Mouse (Mus musculus): ENCODE data around the gene Arhgap35. TPM values are rescaled to one million over a fixed set of nuclear protein-coding genes. Genes with fewer than 3 reads are reported as not detected.
"Not testable (repeated sequence)": the region's sequence is repeated elsewhere in the genome, so short reads cannot be mapped to it uniquely, and the experiment has no call there.

Gene Arhgap35
- polyA plus RNA-seq (2011; ENCODE audit: insufficient read depth, insufficient read length, low replicate concordance, missing spikeins), result 2.6 and 3.0 TPM in 2 replicates

DNA sequence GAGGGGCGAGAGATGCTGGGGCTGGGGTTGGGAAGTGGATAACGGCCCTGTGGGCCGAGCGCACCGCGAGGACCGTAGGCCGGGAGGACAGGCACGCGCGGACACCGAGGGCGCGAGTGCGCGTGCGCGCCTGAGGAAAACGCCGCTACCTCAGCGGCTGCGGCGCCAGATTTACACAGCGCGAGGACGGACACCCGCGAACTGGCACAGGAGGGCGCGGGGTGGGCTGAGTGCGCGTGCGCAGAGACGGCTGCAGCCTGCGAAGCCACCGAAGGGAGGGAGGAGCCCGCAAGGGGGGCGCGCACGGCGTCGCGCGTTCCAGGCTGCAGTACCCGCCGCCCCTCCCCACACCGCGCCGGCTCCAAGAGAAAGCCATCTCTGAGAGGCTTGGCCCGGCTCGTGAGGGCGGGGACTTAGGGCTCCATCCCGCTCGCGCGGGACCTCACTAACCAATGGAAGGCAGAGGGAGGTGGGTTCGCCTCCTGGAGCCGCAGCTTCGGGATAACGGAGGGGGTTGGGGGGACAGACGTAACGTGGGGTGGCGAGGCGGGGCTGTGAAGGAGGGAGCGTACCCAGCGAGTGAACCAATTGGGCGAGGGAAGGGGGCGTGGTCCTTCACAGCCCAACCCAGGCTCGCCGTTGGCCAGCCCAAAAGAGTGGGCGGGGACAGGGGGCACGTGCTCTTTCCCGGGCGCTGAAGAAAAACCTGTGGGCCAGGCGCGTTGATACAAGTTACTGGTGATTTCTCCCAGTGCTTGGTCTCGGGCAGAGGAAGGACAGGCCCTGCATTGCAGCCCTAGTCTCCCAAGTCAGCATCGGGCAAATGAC is at the start of gene Arhgap35:
TSS of gene Arhgap35 (minus strand) at position 106 of the 828 bp plus-strand sequence.
- WGBS, result under 1% methylated on average over 78 of the region's 78 CpGs
- Histone ChIP-seq H3K4me1 (ENCODE audit: control insufficient read depth, insufficient read depth, low read length) (no peaks in the 10 kb centered on the region; the same call in 1 of the 2 replicates), H3K27ac (ENCODE audit: control insufficient read depth, insufficient read depth, low read depth, low read length, poor library complexity) (peak within 1 kb of the TSS; percentile 98), H3K4me3 (replicated peaks; ENCODE audit: control insufficient read depth, low read depth, low read length) (peak within 1 kb of the TSS; percentile 94)
- TF ChIP-seq CTCF (IDR thresholded peaks at IDR 0.05; ENCODE audit: control insufficient read depth, insufficient read depth, low read length), result peak; percentile 7; the same call in 1 of the 2 replicates
- peak; percentile 70; the same call in 1 of the 2 replicates for TF ChIP-seq POLR2A (IDR thresholded peaks at IDR 0.05; ENCODE audit: borderline replicate concordance, control insufficient read depth, low read depth, low read length)

DNA sequence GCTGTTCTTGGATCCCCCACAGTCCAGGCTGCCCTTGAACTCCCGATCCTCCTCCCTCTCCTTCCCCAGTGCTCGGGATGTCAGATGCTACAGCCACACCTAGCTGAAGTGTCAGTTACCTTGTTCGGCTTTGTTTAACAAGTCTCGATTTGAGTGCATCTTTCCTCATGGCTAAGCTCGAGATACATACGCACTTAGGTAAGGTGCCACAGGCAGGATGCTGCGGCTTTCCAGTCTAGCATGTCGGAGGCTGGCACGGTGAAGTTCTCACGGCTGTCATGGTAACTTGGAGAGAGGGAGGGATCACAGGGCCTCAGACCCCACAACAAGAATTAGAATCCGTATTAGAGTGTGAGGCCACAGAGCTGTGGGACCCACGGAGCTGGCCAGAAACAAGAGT is 29.5 kb upstream of the Arhgap35 start:
- Histone ChIP-seq H3K27ac (ENCODE audit: control insufficient read depth, insufficient read depth, low read depth, low read length, poor library complexity) (no peak overlapping the region), H3K4me3 (replicated peaks; ENCODE audit: control insufficient read depth, low read depth, low read length) (no peak overlapping the region), H3K4me1 (ENCODE audit: control insufficient read depth, insufficient read depth, low read length) (no peaks in the 10 kb centered on the region)
- WGBS, result 88% methylated on average over 12 of the region's 12 CpGs
- TF ChIP-seq CTCF (IDR thresholded peaks at IDR 0.05; ENCODE audit: control insufficient read depth, insufficient read depth, low read length) (no peak), POLR2A (IDR thresholded peaks at IDR 0.05; ENCODE audit: borderline replicate concordance, control insufficient read depth, low read depth, low read length) (no peak)

DNA sequence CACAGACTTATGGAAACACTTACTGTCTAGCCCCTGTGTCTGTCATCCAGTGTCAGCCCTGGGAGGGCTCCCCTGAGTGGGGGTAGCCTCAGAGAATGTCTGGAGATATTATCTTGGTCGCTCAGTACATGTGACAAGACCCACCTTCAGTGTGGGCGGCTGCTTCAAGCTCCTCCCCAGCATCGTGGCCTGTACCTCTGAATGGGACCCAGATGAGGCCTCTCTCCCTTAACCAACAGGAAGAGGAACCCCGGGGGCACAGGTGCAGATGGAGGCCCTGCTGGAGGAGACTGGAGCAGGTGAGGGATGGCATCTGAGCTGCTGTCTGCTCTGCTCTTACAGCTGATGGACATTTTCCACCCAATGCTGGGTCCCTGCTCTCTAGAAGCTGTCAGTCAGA is 28.3 kb upstream of the Arhgap35 start:
- WGBS, result 13% methylated on average over 4 of the region's 4 CpGs
- H3K4me1 ChIP-seq (ENCODE audit: control insufficient read depth, insufficient read depth, low read length); H3K27ac ChIP-seq (ENCODE audit: control insufficient read depth, insufficient read depth, low read depth, low read length, poor library complexity); H3K4me3 ChIP-seq (replicated peaks; ENCODE audit: control insufficient read depth, low read depth, low read length): not testable (repeated sequence)

DNA sequence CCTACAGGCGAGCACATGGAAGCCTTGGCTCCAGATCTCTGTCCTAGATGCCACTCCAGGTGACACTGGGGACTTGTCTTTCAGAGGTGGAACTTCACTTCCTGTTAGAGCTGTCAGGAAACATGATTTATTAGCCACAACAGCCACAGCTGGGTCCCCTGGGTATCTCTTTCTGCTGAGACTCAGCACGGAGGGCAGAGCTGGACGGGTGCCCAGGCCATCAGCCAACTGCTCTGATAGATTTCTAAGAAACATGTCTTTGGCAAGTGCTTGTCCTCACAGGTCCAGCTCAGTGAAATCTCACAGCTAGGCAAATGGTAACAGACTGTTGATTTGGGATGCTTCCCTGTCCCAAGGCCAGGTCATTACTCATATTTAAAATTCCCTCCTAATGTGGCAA is 24.2 kb upstream of the Arhgap35 start:
- no peak overlapping the region for H3K27ac ChIP-seq (ENCODE audit: control insufficient read depth, insufficient read depth, low read depth, low read length, poor library complexity)
- no peak for TF ChIP-seq POLR2A (IDR thresholded peaks at IDR 0.05; ENCODE audit: borderline replicate concordance, control insufficient read depth, low read depth, low read length)
- TF ChIP-seq CTCF (IDR thresholded peaks at IDR 0.05; ENCODE audit: control insufficient read depth, insufficient read depth, low read length), result no peak
- no peak overlapping the region for H3K4me3 ChIP-seq (replicated peaks; ENCODE audit: control insufficient read depth, low read depth, low read length)
- H3K4me1 ChIP-seq (ENCODE audit: control insufficient read depth, insufficient read depth, low read length), result no peaks in the 10 kb centered on the region
- 36% methylated on average over 3 of the region's 3 CpGs for WGBS

DNA sequence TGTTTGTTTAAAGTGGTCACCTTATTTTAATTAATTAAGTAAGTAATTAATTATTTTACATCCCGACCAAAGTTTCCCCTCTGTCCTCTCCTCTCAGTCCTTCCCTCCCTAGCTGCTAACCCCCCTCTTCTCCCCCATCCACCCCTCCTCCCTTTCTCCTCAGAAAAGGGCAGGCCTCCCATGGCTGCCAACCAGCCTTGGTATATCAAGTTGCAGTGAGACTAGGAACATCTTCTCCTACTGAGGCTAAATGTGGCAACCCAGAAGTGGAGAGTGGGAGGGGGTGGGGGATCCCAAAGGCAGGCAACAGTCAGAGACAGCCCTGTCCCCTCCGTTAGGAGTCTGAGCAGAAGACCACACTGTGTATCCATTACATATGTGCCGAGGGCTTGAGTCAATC is 20.3 kb upstream of the Arhgap35 start:
- H3K4me1 ChIP-seq (ENCODE audit: control insufficient read depth, insufficient read depth, low read length), result no peaks in the 10 kb centered on the region
- H3K4me3 ChIP-seq (replicated peaks; ENCODE audit: control insufficient read depth, low read depth, low read length), result no peak overlapping the region
- 70% methylated on average over 3 of the region's 3 CpGs for WGBS
- TF ChIP-seq POLR2A (IDR thresholded peaks at IDR 0.05; ENCODE audit: borderline replicate concordance, control insufficient read depth, low read depth, low read length) (no peak), CTCF (IDR thresholded peaks at IDR 0.05; ENCODE audit: control insufficient read depth, insufficient read depth, low read length) (no peak)
- no peak overlapping the region for H3K27ac ChIP-seq (ENCODE audit: control insufficient read depth, insufficient read depth, low read depth, low read length, poor library complexity)

DNA sequence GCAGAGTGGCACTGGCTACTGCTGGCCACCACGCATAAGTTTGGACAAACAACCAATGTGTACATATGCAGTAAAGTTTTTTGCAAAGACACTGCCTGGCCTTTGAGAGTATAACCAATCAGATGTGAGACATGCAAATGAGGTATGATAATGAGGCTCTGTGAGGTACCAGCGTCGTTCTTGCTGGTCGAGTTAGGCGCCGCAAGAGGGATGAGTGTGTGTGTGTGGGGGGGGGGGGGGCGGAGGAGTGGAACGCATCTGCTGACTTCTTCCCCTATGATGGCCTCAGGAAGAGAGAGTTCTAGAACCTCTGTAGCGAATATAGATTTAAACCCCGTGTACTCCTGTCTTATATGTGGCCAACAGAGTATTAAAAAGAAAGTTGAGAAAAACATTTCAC is 19.1 kb upstream of the Arhgap35 start:
- not testable (repeated sequence) for H3K4me3 ChIP-seq (replicated peaks; ENCODE audit: control insufficient read depth, low read depth, low read length); H3K4me1 ChIP-seq (ENCODE audit: control insufficient read depth, insufficient read depth, low read length); H3K27ac ChIP-seq (ENCODE audit: control insufficient read depth, insufficient read depth, low read depth, low read length, poor library complexity)
- 3% methylated on average over 10 of the region's 10 CpGs for whole genome bisulfite sequencing

DNA sequence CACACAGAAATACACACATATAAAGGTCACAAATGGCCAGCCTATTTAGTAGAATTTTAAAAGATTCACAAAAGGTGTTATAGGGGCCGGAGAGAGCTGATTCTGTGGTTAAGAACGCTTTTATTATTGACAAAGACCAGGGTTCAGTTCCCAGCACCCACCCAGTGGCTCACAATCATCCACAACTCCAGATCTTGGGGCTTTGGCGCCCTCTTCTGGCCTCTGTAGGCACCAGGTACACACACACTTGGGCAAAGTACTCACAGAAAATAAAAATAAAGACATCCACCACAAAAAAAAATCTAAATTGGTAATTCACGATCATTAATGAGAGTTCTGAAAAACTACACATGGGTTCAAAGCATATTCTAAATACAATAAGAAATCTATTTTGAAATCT is 17.1 kb upstream of the Arhgap35 start:
- no peak overlapping the region for H3K27ac ChIP-seq (ENCODE audit: control insufficient read depth, insufficient read depth, low read depth, low read length, poor library complexity)
- no peak overlapping the region for H3K4me3 ChIP-seq (replicated peaks; ENCODE audit: control insufficient read depth, low read depth, low read length)
- TF ChIP-seq CTCF (IDR thresholded peaks at IDR 0.05; ENCODE audit: control insufficient read depth, insufficient read depth, low read length) (peak; percentile 19; the same call in 1 of the 2 replicates), POLR2A (IDR thresholded peaks at IDR 0.05; ENCODE audit: borderline replicate concordance, control insufficient read depth, low read depth, low read length) (no peak)
- 75% methylated on average over 4 of the region's 4 CpGs for WGBS
- H3K4me1 ChIP-seq (ENCODE audit: control insufficient read depth, insufficient read depth, low read length), result no peaks in the 10 kb centered on the region

DNA sequence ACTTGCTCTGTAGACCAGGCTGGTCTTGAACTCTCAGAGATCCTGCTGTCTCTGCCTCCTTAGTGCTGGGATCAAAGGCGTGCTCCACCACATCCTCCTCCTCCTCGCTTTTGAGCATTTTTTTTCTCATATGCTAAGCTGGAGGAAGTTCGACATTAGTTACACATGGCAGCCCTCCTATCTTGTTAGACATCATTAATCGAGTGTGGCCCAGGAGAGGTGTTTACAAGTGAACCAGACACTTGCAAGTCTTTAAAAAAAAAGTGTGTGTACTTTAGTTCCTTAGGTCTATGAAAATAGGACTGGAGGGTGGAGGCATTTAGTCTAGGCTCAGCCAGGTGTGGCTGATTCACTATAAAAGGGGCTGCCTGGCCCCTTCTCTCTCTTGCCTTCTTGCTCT is 16.2 kb upstream of the Arhgap35 start:
- Histone ChIP-seq H3K4me1 (ENCODE audit: control insufficient read depth, insufficient read depth, low read length) (no peaks in the 10 kb centered on the region), H3K27ac (ENCODE audit: control insufficient read depth, insufficient read depth, low read depth, low read length, poor library complexity) (no peak overlapping the region), H3K4me3 (replicated peaks; ENCODE audit: control insufficient read depth, low read depth, low read length) (no peak overlapping the region)
- WGBS, result 46% methylated on average over 4 of the region's 4 CpGs
- TF ChIP-seq CTCF (IDR thresholded peaks at IDR 0.05; ENCODE audit: control insufficient read depth, insufficient read depth, low read length), result no peak
- no peak for TF ChIP-seq POLR2A (IDR thresholded peaks at IDR 0.05; ENCODE audit: borderline replicate concordance, control insufficient read depth, low read depth, low read length)
